Mouse (Mus musculus) testis, adult 2 months (tissue): Measurements from ENCODE around the gene Tsc1. TPM values are rescaled to one million over a fixed set of nuclear protein-coding genes. Genes with fewer than 3 reads are reported as not detected.
A peak's percentile ranks its signal among the peaks of the same experiment; 100 is the strongest.

ENCODE experiments used
- H3K27ac ChIP-seq: fragments of 200-500 bp; 2 replicates; pipeline ENCODE4 v1.5.1; 2012; ENCODE audit warnings: low read depth, low read length; ENCODE audit not compliant: control insufficient read depth, insufficient read depth
- H3K27me3 ChIP-seq: fragments of 200-500 bp; 2 replicates; pipeline ENCODE4 v1.6.1; 2012; ENCODE audit warnings: mild to moderate bottlenecking, low read length, moderate library complexity; ENCODE audit not compliant: control insufficient read depth, insufficient read depth
- H3K36me3 ChIP-seq: fragments of 200-500 bp; 2 replicates; pipeline ENCODE4 v1.6.1; 2012; ENCODE audit warnings: mild to moderate bottlenecking, low read length; ENCODE audit not compliant: control insufficient read depth, insufficient read depth
- H3K4me1 ChIP-seq: fragments of 200-500 bp; 2 replicates; pipeline ENCODE4 v1.6.1; 2012; ENCODE audit warnings: low read length; ENCODE audit not compliant: control insufficient read depth, insufficient read depth
- H3K4me3 ChIP-seq: fragments of 200-500 bp; 2 replicates; pipeline ENCODE4 v1.5.1; 2012; ENCODE audit warnings: low read depth, mild to moderate bottlenecking, low read length, moderate library complexity, mixed read lengths; ENCODE audit not compliant: control insufficient read depth
- CTCF ChIP-seq: fragments of 200-500 bp; IDR thresholded peaks from 2 replicates; pipeline ENCODE4 v1.5.1; 2012; ENCODE audit warnings: low read depth, mild to moderate bottlenecking, inconsistent platforms, low read length, moderate library complexity; ENCODE audit not compliant: control insufficient read depth, insufficient read depth, insufficient replicate concordance
- POLR2A ChIP-seq: fragments of 200-500 bp; IDR thresholded peaks from 2 replicates; pipeline ENCODE4 v1.6.1; 2012; ENCODE audit warnings: low read depth, mild to moderate bottlenecking, inconsistent platforms, low read length, moderate library complexity; ENCODE audit not compliant: control insufficient read depth
- polyA plus RNA-seq: library from polyadenylated mRNA; depleted of rRNA; stranded (reverse); fragments of >200 nt; gene quantifications from 2 replicates; pipeline ENCODE4 v1.2.3, GENCODE M21; 2012

Gene Tsc1
- polyA plus RNA-seq, 1 experiment: 21.6 TPM

DNA sequence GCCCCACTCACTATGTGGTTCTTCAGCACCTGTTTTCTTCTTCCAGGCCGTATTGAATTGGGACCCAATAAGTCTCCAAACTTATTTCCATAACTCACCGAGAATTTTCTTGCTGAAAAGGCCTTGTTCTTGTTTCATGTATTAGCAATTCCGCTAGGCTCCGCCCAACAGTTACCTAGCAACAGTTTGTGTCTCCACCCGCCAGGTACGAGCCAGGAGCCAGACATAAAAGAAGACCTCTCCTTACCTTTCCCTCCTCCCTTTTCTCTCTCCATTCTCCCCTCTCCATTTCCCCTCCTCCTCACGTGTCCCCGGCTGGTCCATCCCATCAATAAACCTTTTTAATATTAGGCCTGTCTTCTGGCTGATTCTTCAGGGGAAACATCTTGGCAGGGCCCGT lies 2.7 kb upstream of the Tsc1 start:
- H3K27me3 ChIP-seq: no peaks in the 10 kb centered on the region
- H3K4me3 ChIP-seq: peak overlapping the region; percentile 86
- peaks cover 13% of the 10 kb centered on the region for H3K4me1 ChIP-seq
- peak overlapping the region; percentile 48; the same call in 1 of the 2 replicates for H3K27ac ChIP-seq
- TF ChIP-seq POLR2A (peak; percentile 53; the same call in 1 of the 2 replicates), CTCF (no peak)
- no peaks in the 10 kb centered on the region for H3K36me3 ChIP-seq

DNA sequence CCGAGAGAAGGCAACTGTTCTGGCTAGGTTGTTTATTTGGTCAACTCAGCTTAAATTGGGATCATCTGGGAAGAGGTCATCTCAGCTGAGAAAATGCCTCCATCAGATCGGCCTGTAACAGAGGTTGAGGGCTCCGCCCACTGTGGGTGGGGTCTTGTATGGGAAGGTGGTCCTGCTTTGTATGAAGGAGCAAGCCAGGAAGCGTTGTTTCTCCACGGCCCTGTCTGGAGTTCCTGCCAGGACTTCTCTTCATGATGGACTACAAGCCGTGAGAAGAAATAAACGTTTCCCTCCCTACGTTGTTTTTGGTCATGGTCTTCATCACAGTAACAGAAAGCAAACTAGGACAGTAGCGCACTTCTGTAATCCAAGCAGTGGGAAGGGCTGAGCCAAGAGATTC lies 2.1 kb upstream of the Tsc1 start:
- Histone ChIP-seq H3K4me3 (peak overlapping the region; percentile 86), H3K27me3 (no peaks in the 10 kb centered on the region), H3K27ac (peak overlapping the region; percentile 44; the same call in 1 of the 2 replicates), H3K4me1 (peaks cover 13% of the 10 kb centered on the region), H3K36me3 (no peaks in the 10 kb centered on the region)
- TF ChIP-seq CTCF (no peak), POLR2A (no peak)

- H3K27ac ChIP-seq: no peak overlapping the region
- no peaks in the 10 kb centered on the region for H3K27me3 ChIP-seq
- no peaks in the 10 kb centered on the region for H3K36me3 ChIP-seq
- TF ChIP-seq POLR2A: no peak
- TF ChIP-seq CTCF: peak; percentile 39; the same call in 1 of the 2 replicates
- H3K4me1 ChIP-seq: peaks cover 13% of the 10 kb centered on the region
- no peak overlapping the region for H3K4me3 ChIP-seq
Measured at GRCm38 (mm10) chr2:28639794-28640193, 1.2 kb upstream of the Tsc1 start.

DNA sequence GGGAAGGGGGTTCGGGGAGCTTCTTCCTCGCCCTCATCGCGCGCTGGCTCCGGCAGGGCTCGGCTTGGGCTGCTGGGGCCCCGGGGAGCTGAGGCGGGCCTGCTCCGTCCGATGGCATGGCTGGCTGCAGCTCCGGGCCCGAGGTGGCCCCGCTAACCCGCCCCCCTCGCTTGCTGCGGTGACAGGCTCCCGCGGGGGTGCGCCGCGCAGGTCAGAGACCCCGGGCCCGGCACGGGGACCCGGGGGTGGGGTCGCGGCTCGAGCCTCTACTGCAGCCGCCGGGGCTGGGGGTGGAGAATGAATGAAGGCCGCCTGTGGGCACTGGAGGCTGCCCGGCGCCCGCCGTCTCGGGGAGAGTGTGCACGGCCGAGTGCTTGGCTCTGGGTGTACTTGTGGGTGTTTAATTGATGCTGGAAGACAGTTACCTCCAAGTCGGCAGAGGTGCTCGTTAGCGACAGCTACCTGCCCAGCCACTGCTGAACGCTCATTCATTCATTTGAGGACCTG lies 460 bp downstream of the Tsc1 start:
- H3K27me3 ChIP-seq: no peaks in the 10 kb centered on the region
- H3K36me3 ChIP-seq: no peaks in the 10 kb centered on the region
- peak overlapping the region; percentile 86 for H3K4me3 ChIP-seq
- H3K4me1 ChIP-seq: peaks cover 13% of the 10 kb centered on the region
- peak overlapping the region; percentile 95 for H3K27ac ChIP-seq
- TF ChIP-seq CTCF (no peak), POLR2A (no peak; the same call in 1 of the 2 replicates)

DNA sequence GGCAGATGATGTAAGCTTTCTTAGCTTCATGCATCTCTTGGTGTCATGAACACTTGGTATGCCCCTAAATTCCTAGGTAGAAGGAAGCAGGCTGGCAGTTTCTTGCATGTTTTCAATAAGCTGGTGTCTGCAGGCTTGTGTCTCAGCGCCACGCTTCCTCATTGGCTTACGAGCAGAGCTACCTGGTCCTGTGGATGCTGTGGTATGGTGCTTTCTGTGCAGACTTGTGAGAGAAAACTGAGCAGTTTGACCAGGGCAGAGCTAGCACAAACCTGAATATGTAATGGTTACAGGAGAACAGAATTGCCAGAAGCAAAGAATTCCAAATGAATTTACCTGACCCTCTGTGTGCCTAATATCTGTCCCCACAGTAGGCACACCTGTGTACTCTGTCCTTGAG lies 2.1 kb downstream of the Tsc1 start:
- peaks cover 13% of the 10 kb centered on the region for H3K4me1 ChIP-seq

DNA sequence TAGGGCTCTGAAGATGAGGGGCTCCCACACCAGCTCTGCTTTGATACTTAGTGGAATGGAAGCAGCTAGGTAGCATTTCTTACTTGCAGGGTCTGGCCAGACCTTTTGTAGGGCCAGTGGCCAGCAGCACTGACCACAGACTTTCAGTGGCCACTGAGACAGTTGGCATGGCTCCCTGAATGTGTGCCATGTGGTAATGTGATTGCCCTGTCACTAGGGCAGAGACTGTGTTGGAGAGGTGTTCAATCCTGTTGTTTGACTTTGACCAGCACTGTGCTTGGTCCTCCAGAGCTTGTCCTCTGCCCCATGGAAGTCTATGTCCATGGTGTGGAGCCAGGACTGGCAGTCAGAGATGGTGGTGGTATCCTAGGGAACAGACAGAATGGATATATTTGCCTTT lies 9.5 kb downstream of the Tsc1 start:
- H3K27ac ChIP-seq: no peak overlapping the region
- TF ChIP-seq CTCF: no peak
- TF ChIP-seq POLR2A: no peak

More for the DNA sequence above, 2.1 kb downstream of the Tsc1 start:
- H3K4me3 ChIP-seq: no peak overlapping the region
- TF ChIP-seq CTCF (no peak), POLR2A (no peak)
- no peaks in the 10 kb centered on the region for H3K27me3 ChIP-seq
- H3K27ac ChIP-seq: no peak overlapping the region
- H3K36me3 ChIP-seq: no peaks in the 10 kb centered on the region

GRCm38 (mm10) chr2:28653351-28653750 lies 12.3 kb downstream of the Tsc1 start:
- H3K4me3 ChIP-seq: no peak overlapping the region
- H3K27me3 ChIP-seq: no peaks in the 10 kb centered on the region
- TF ChIP-seq POLR2A: no peak
- TF ChIP-seq CTCF: no peak
- no peak overlapping the region for H3K27ac ChIP-seq
- H3K36me3 ChIP-seq: no peaks in the 10 kb centered on the region; the same call in 1 of the 2 replicates
- H3K4me1 ChIP-seq: no peaks in the 10 kb centered on the region

More for the DNA sequence above, 9.5 kb downstream of the Tsc1 start:
- Histone ChIP-seq H3K4me1 (no peaks in the 10 kb centered on the region), H3K27me3 (no peaks in the 10 kb centered on the region), H3K36me3 (no peaks in the 10 kb centered on the region), H3K4me3 (no peak overlapping the region)

DNA sequence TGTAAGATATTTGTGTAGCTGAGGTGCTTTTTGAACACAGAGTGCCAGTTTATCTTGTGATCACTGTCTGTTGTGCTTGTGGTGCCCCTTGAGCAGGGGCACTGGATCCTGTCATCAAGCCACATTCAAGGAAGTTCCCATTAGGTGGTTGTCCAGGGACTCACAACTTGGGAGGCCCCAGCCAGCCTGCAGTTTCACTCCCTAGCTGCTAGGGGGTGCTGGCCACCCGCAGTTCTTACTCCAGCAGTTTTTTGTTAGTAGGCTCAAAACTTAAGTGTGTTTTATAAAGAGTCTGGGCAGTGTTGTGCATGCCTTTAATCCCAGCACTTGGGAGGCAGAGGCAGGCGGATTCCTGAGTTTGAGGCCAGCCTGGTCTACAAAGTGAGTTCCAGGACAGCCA lies 13.3 kb downstream of the Tsc1 start:
- H3K27ac ChIP-seq: no peak overlapping the region
- H3K36me3 ChIP-seq: no peaks in the 10 kb centered on the region; the same call in 1 of the 2 replicates
- no peaks in the 10 kb centered on the region for H3K27me3 ChIP-seq
- peak; percentile 25; the same call in 1 of the 2 replicates for TF ChIP-seq CTCF
- TF ChIP-seq POLR2A: no peak
- no peak overlapping the region for H3K4me3 ChIP-seq
- H3K4me1 ChIP-seq: no peaks in the 10 kb centered on the region
